Mouse (Mus musculus) embryonic facial prominence, embryonic 15.5 days (tissue): ENCODE measurements around the gene Trpv2. TPM values are rescaled to one million over a fixed set of nuclear protein-coding genes. Genes with fewer than 3 reads are reported as not detected.

Experiments used
- ATAC-seq: fragments of 200-750 bp; cut with Nextera tagmentation; 2 replicates; pipeline ENCODE4 v1.8.0; 2017; ENCODE audit warnings: low read depth, moderate TSS enrichment; ENCODE audit not compliant: insufficient number of reproducible peaks, low FRiP score, low TSS enrichment
- H3K27ac ChIP-seq: fragments of 300-500 bp; sonication (generic); replicated peaks from 2 replicates; pipeline ENCODE4 v1.5.1; 2015; ENCODE audit warnings: mild to moderate bottlenecking, inconsistent platforms
- H3K27me3 ChIP-seq: fragments of 300-500 bp; sonication (generic); 2 replicates; pipeline ENCODE4 v1.6.1; 2015; ENCODE audit warnings: inconsistent platforms
- H3K36me3 ChIP-seq: fragments of 300-500 bp; sonication (generic); 2 replicates; pipeline ENCODE4 v1.6.1; 2015; ENCODE audit warnings: mild to moderate bottlenecking, inconsistent platforms
- H3K4me1 ChIP-seq: fragments of 300-500 bp; sonication (generic); 2 replicates; pipeline ENCODE4 v1.6.1; 2015; ENCODE audit warnings: inconsistent platforms
- H3K4me2 ChIP-seq: fragments of 300-500 bp; sonication (generic); replicated peaks from 2 replicates; pipeline ENCODE4 v1.6.1; 2015; ENCODE audit warnings: mild to moderate bottlenecking, inconsistent platforms
- H3K4me3 ChIP-seq: fragments of 300-500 bp; sonication (generic); replicated peaks from 2 replicates; pipeline ENCODE4 v1.5.1; 2015; ENCODE audit warnings: mild to moderate bottlenecking, inconsistent platforms
- H3K9ac ChIP-seq: fragments of 300-500 bp; sonication (generic); 2 replicates; pipeline ENCODE4 v1.6.1; 2015; ENCODE audit warnings: inconsistent platforms
- H3K9me3 ChIP-seq: fragments of 300-500 bp; sonication (generic); replicated peaks from 2 replicates; pipeline ENCODE4 v1.6.1; 2016; ENCODE audit warnings: inconsistent platforms
- WGBS: fragments of 180-500 bp; shearing (Covaris S2); methylation state at CpG from one replicate; pipeline ENCODE4 v1.1.7; 2015; 5-methylcytosine and 5-hydroxymethylcytosine counted together
- polyA plus RNA-seq: library from polyadenylated mRNA; unstranded; fragments of >200 nt; fragmentation: Nextera tagmentation; extraction: Ambion mirVana; gene quantifications from 2 replicates; pipeline ENCODE4 v1.2.1, GENCODE M21; 2015

Gene Trpv2
- polyA plus RNA-seq, 1 experiment from 2014 or later, result 6.4 TPM

DNA sequence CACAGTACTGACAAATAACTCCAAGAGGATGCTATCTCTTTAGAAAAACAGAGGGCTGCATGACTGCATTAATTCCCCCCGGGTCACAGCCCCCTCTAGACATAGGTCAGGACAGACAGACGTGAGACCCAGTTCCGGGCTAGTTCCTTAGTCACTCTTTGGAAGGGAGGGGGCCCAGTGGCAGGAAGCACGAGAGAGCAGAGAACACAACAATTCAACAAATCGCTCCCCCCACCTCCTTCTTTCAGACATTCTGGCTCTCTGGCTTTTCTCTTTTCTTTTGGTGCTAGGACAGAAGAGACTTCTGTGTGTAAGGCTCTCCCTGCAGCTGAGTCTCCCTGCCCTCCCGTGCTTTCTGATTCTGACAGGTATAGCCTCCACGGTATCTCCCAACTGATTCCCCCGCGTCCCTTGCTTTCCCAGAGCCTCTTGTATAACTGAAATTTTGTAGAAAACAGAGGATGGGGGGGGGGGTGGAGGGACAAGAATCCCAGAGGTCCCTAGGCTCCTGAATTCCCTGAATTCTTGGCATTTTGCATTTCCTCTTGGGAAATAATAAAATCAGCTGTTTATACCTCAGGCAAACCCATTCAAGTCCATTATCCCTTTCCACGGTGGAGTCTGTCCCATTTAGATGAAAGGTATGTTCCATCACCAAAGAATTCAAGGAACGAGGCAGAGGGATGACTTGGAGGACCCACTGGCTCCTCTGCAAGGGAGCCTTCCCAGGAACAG lies 62.0 kb downstream of the Trpv2 start:
- Histone ChIP-seq H3K4me2 (no peak overlapping the region; the same call in 1 of the 2 replicates), H3K4me1 (peaks cover 37% of the 10 kb centered on the region), H3K9me3 (no peaks in the 10 kb centered on the region), H3K27ac (no peak overlapping the region), H3K9ac (no peak overlapping the region), H3K36me3 (no peaks in the 10 kb centered on the region), H3K27me3 (no peaks in the 10 kb centered on the region), H3K4me3 (no peak overlapping the region)
- ATAC-seq, result no peak
- WGBS, result 51% methylated on average over 11 of the region's 11 CpGs

DNA sequence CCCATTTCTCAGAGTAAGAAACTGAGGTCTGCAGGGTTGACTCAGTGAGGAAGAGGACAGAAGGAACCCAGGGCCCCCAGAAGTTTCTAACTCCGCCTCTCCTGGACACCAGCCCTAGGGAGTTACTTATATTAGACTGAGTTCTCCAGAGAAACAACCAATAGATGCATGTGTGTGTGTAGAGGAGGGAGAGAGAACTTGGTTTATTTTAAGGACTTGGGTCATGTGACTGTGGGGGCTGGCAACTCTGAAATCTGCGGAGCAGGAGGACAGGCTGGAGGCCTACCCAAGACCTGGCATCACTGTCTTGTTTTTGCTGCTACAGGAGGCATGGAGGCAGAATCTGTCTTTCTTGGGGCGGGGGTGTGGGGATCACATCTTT lies 62.5 kb downstream of the Trpv2 start:
- no peak for ATAC-seq

GRCm38 (mm10) chr11:62637401-62637800 lies 63.1 kb downstream of the Trpv2 start:
- Histone ChIP-seq H3K4me3 (no peak overlapping the region), H3K4me2 (no peak overlapping the region), H3K9ac (no peak overlapping the region), H3K4me1 (peaks cover 43% of the 10 kb centered on the region), H3K36me3 (no peaks in the 10 kb centered on the region), H3K27ac (no peak overlapping the region), H3K27me3 (no peaks in the 10 kb centered on the region), H3K9me3 (no peaks in the 10 kb centered on the region)
- 69% methylated on average over 5 of the region's 5 CpGs for WGBS
- no peak for ATAC-seq

More for the DNA sequence above, 62.5 kb downstream of the Trpv2 start:
- H3K9ac ChIP-seq, result no peak overlapping the region
- H3K9me3 ChIP-seq, result no peaks in the 10 kb centered on the region
- no peak overlapping the region for H3K27ac ChIP-seq
- no peak overlapping the region for H3K4me3 ChIP-seq
- 71% methylated on average over 3 of the region's 3 CpGs for WGBS
- no peaks in the 10 kb centered on the region for H3K36me3 ChIP-seq
- peaks cover 38% of the 10 kb centered on the region for H3K4me1 ChIP-seq
- no peak overlapping the region; the same call in 1 of the 2 replicates for H3K4me2 ChIP-seq
- no peaks in the 10 kb centered on the region for H3K27me3 ChIP-seq

DNA sequence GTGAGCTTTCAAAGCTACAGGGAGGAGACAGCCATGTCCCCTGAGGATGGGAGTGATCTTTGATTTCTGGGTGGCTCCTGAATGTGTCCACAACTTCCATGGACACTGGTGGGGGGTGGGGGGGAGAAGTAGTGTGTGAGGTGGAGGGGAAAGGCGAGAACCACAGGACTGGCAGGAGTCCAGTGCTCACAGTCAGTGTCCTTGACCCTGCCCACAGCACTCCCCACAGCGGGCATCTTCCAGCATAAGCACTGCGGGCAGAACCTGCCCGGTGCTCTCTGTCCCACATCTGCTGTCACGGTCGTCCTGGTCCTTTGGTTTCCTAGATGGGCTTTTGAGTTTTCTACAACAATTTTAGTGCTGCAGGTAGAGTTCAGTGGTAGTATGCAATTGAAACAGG lies 63.5 kb downstream of the Trpv2 start:
- WGBS, result 85% methylated on average over 6 of the region's 6 CpGs
- Histone ChIP-seq H3K4me1 (peaks cover 47% of the 10 kb centered on the region), H3K27me3 (no peaks in the 10 kb centered on the region), H3K9me3 (no peaks in the 10 kb centered on the region), H3K9ac (no peak overlapping the region), H3K4me3 (no peak overlapping the region), H3K36me3 (no peaks in the 10 kb centered on the region), H3K27ac (no peak overlapping the region), H3K4me2 (no peak overlapping the region)
- ATAC-seq, result no peak

- WGBS, result 80% methylated on average over 4 of the region's 4 CpGs
- Histone ChIP-seq H3K36me3 (no peaks in the 10 kb centered on the region), H3K4me2 (no peak overlapping the region), H3K4me1 (peaks cover 53% of the 10 kb centered on the region), H3K27ac (no peak overlapping the region), H3K4me3 (no peak overlapping the region), H3K27me3 (no peaks in the 10 kb centered on the region), H3K9me3 (no peaks in the 10 kb centered on the region), H3K9ac (no peak overlapping the region)
- no peak for ATAC-seq
Measured at GRCm38 (mm10) chr11:62638402-62638801, 64.1 kb downstream of the Trpv2 start.

GRCm38 (mm10) chr11:62640378-62640777 lies 66.1 kb downstream of the Trpv2 start:
- Histone ChIP-seq H3K27ac (no peak overlapping the region), H3K9me3 (no peaks in the 10 kb centered on the region), H3K4me1 (peaks cover 65% of the 10 kb centered on the region), H3K4me3 (no peak overlapping the region), H3K36me3 (no peaks in the 10 kb centered on the region), H3K27me3 (no peaks in the 10 kb centered on the region), H3K4me2 (no peak overlapping the region), H3K9ac (no peak overlapping the region)
- WGBS, result 72% methylated on average over 3 of the region's 3 CpGs
- ATAC-seq, result no peak

DNA sequence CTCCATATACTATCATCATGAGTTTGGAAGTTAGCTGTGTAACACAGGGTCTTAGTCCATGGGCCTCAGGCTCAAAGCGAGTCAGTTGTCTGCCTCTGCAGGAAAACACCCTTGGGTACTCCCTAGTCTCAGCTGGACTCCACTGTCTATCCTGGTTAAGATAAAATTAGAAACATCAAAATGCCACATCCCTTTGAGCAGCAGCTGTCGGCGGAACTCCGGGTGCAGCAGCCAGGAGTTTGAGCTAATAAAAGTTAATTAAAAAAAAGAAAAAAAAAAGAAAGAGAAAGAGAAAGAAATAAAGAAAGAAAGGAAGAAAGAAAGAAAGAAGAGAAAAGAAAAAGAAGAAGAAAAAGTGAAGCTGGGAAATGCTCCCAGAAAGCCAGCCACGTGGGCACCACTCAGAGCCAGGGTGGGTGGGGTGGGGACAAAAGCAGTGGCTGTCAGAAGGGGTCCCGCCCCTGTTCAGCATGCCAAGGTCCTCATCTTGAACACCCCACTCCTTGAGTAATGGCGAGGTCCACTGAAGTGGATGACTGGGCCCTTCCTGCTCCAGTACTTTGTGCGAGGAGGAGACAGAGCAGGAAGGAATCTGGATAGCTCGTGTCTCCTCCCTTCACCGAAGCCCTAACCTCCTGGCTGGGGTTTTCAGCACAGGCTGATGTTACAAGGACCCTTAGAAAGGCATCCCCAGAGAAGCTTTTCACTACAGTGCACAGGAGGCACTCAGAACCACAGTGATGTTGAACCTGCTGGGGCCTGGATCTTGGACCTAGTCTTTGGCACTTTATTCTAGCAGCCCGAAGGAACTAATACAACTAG lies 67.9 kb downstream of the Trpv2 start:
- ATAC-seq, result no peak
- WGBS, result 46% methylated on average over 11 of the region's 11 CpGs
- H3K4me1 ChIP-seq, result peaks cover 65% of the 10 kb centered on the region
- no peaks in the 10 kb centered on the region for H3K9me3 ChIP-seq
- no peaks in the 10 kb centered on the region for H3K36me3 ChIP-seq
- no peak overlapping the region for H3K4me2 ChIP-seq
- no peaks in the 10 kb centered on the region for H3K27me3 ChIP-seq
- peak overlapping the region; percentile 81 for H3K27ac ChIP-seq
- no peak overlapping the region for H3K9ac ChIP-seq
- no peak overlapping the region for H3K4me3 ChIP-seq

- Histone ChIP-seq H3K36me3 (no peaks in the 10 kb centered on the region), H3K9ac (no peak overlapping the region), H3K27ac (peak overlapping the region; percentile 81), H3K9me3 (no peaks in the 10 kb centered on the region), H3K4me2 (no peak overlapping the region), H3K27me3 (no peaks in the 10 kb centered on the region), H3K4me1 (peaks cover 69% of the 10 kb centered on the region), H3K4me3 (no peak overlapping the region)
- ATAC-seq, result 0 out of 2 replicates have a peak, but pooled peaks have one; percentile 35
- 48% methylated on average over 8 of the region's 8 CpGs for WGBS
Measured at GRCm38 (mm10) chr11:62643011-62643631, 68.8 kb downstream of the Trpv2 start.

- no peaks in the 10 kb centered on the region for H3K9me3 ChIP-seq
- peaks cover 67% of the 10 kb centered on the region for H3K4me1 ChIP-seq
- peak overlapping the region; percentile 40 for H3K27ac ChIP-seq
Measured at GRCm38 (mm10) chr11:62643681-62644363, 69.5 kb downstream of the Trpv2 start.

DNA sequence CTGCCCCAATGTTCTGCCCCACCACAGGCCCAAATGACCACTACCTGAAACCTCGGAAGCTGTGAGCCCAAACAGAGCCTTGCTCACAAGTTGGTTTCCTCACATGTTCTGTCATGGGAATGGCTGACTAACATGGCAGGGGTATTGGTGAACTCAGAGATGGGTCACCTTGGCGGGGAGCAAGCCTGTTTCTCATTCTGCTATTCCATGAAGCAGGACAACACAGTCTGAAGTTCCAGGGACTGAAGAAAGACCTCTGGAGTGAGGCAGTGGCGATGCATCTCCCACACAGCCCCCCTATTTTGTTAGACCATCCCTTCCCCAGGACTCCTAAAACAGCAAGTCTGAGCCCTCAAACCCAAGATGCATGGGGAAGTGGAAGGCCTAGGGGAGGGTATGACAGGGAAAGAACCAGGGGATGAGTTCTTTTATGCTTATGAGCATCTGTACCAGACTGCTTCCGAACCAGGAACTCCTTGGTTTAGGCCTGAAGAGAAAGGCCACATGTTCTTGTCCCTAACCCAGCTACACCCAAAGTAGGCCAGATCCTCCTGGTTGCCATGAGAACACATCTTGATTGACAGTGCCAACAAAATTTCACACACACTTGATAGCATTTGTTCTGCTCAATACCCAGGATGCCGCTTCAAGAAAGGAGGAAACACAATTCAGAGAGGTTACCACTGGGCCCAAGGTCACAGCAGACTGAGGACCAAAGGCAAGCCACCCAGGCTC lies 70.5 kb downstream of the Trpv2 start:
- H3K9ac ChIP-seq, result no peak overlapping the region
- peak overlapping the region; percentile 76; the same call in 1 of the 2 replicates for H3K4me2 ChIP-seq
- H3K27me3 ChIP-seq, result no peaks in the 10 kb centered on the region
- no peaks in the 10 kb centered on the region for H3K9me3 ChIP-seq
- no peak overlapping the region for H3K4me3 ChIP-seq
- WGBS, result 84% methylated on average over 5 of the region's 5 CpGs
- ATAC-seq, result no peak
- no peaks in the 10 kb centered on the region for H3K36me3 ChIP-seq
- peak overlapping the region; percentile 79 for H3K27ac ChIP-seq
- H3K4me1 ChIP-seq, result peaks cover 73% of the 10 kb centered on the region

More at GRCm38 (mm10) chr11:62643681-62644363, 69.5 kb downstream of the Trpv2 start:
- H3K4me2 ChIP-seq, result no peak overlapping the region
- no peak overlapping the region for H3K4me3 ChIP-seq
- H3K9ac ChIP-seq, result no peak overlapping the region
- H3K36me3 ChIP-seq, result no peaks in the 10 kb centered on the region
- ATAC-seq, result no peak
- no peaks in the 10 kb centered on the region for H3K27me3 ChIP-seq
- WGBS, result 78% methylated on average over 10 of the region's 10 CpGs
